Mouse (Mus musculus) liver, embryonic 14.5 days (tissue): ENCODE results near the gene Sec23b.

Source experiments
- CTCF ChIP-seq: IDR thresholded peaks from 2 replicates; pipeline ENCODE4 v1.5.1; 2016; ENCODE audit warnings: antibody characterized with exemption, low read depth, control low read depth
- EP300 ChIP-seq: IDR thresholded peaks from 2 replicates; pipeline ENCODE4 v1.6.1; 2016; ENCODE audit warnings: antibody characterized with exemption, low read depth

- TF ChIP-seq CTCF: no peak
- no peak for TF ChIP-seq EP300
These were observed 28.2 kb upstream of the Sec23b start for GRCm38 (mm10) chr2:144527821-144528174.
